Mouse (Mus musculus) layer of hippocampus, postnatal 14 days (tissue): Measurements from ENCODE around the gene Tmco4. TPM values are rescaled to one million over a fixed set of nuclear protein-coding genes. Genes with fewer than 3 reads are reported as not detected.
A peak's percentile ranks its signal among the peaks of the same experiment; 100 is the strongest.
"Not testable (repeated sequence)": the region's sequence is repeated elsewhere in the genome, so short reads cannot be mapped to it uniquely, and the experiment has no call there.

ENCODE experiments used
- DNase-seq, 2 experiments: peaks; one replicate each; pipeline ENCODE4 v3.0.0; 2021 to 2022; ENCODE audit warnings: low spot score in 2 of 2, mixed read lengths in 1 of 2
- total RNA-seq, 2 experiments: library from RNA; stranded (reverse); gene quantifications; 2 replicates each; pipeline ENCODE4 v1.2.3; 2021

Tmco4 gene
- total RNA-seq, 2 experiments from 2014 or later, result 2.1 to 3.0 TPM

- DNase-seq, result no peak
Observed at GRCm38 (mm10) chr4:138972139-138972826, 405 bp upstream of the Tmco4 start.

- DNase-seq, result no peak
Observed at GRCm38 (mm10) chr4:138973719-138974115, 1.0 kb downstream of the Tmco4 start.

DNA sequence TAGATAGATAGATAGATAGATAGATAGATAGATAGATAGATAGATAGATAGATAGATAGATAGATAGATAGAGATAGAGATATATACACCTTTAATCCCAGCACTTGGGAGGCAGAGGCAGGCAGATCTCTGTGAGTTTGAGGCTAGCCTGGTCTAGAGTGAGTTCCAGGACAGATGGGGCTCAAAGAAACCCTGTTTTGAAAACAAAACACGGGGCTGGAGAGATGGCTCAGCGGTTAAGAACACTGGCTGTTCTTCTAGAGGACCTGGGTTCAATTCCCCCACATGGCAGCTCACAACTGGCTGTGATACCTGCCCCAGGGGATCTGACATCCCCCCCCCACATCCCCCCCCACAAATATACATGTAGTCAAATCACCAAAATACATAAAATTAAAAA is 1.9 kb downstream of the Tmco4 start:
- DNase-seq, result not testable (repeated sequence)

GRCm38 (mm10) chr4:138975194-138975593 is 2.5 kb downstream of the Tmco4 start:
- DNase-seq, result no peak

GRCm38 (mm10) chr4:138976046-138976445 is 3.4 kb downstream of the Tmco4 start:
- DNase-seq, result no peak

GRCm38 (mm10) chr4:138980021-138980420 is 7.3 kb downstream of the Tmco4 start:
- DNase-seq, result no peak

DNA sequence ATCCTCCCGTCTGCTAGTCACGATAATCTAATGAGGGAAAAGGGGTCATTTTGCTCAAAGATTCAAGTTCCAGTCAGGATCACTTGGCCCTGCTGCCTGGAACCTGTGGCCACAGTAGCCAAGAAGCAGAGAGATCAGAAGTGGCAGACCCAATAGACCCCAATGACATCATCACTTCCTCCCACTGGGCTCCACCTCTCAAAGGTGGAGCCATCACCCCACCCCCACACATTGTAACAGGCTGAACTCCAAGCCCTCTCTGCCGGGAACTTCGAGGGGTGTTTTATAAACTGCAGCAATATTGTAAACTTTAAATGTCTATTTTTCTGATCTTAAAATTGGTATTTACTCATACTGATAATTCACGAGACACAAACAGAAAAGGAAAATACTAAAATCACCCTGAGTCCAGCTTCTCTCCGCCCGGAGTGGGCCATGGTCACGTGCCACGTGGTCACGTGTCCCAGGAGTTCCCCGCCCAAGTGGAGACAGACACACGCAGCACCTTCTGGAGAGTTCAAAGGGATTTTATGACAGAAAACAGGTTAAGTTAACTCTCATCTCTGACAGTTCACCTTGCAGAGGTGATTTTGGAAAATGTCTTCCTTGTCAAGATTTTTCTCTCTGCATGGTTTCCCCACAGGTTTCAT is 8.2 kb downstream of the Tmco4 start:
- DNase-seq, result no peak

DNA sequence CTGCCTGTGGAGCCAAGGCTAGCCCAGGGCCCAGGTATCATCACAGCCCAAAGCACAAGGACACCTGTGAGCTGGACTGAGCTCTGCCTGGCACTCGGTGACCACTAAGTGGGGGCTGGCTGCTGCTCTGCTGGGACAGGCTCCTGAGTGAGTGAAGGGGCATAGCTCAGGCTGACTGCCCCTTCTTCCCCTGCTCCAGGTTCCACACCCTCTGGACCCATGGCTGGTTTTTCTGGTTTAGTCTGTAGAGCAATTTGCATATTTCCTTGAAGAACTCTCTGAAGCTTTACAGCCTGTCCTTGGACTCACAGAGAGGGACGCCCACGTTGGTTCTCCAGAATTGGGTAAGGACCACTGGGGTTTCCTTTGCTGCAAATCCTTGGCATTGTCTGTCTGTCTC is 10.7 kb downstream of the Tmco4 start:
- no peak for DNase-seq

GRCm38 (mm10) chr4:138984744-138985143 is 12.1 kb downstream of the Tmco4 start:
- DNase-seq, result no peak

DNA sequence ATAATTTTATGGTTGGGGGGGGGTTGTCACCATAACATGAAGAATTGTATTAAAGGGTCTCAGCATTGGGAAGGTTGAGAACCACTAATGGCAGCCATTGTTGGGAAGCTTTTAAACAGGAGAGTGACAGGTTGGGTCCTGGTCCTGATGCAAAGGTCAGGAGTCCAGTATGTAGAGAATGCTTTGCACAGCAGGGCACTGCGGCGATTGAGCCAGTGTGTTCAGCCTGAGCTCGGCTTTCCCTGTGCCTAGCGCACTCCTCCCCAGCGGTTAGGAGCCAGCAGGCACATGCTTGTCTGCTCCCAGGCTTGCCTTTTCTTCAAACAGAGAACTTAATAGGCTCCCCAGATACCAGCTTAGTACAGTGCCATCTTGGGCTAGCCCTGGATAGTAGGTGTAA is 13.6 kb downstream of the Tmco4 start:
- no peak for DNase-seq

- no peak for DNase-seq
Observed at GRCm38 (mm10) chr4:138994389-138994788, 21.7 kb downstream of the Tmco4 start.

GRCm38 (mm10) chr4:138996410-138996809 is 23.7 kb downstream of the Tmco4 start:
- no peak for DNase-seq

- no peak for DNase-seq
Observed at GRCm38 (mm10) chr4:138997121-138997520, 24.4 kb downstream of the Tmco4 start.

DNA sequence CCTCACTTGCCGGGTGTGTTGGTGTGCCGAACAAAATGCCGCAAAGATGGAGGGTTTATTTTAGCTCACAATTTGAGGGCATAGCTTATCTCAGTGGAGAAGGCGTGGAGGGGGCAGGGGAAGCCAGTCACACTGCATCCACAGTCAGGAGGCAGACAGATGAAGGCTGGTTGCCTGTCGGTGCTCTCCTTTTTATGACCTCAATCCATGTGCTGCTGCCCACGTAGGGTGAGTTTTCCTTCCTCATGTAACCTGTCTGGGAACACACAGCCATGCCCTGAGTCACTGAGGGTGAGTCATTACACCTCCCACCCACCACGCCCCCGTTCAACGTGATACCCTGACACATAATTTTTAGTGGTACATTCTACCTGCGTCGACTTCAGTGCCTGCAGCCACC is 25.9 kb downstream of the Tmco4 start:
- DNase-seq, result no peak

DNA sequence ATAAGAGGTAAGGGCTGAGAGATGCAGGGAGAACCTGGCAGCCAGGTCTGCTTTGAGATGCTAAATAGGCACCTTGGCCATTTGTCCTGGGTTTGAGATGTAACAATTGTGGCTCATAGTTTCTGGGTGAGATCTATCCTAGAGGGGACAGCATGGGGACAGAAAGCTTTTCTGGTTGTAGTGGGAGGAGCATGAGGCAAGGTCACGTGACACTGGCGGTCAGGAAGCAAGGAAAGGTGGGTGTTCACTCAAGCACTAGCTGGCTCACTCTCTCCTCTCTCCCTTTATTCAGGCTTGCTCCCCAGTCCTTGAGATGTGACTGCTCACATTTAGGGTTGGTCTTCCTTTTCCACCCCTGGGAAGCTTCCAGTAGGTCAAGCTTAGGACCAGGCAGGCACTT is 28.3 kb downstream of the Tmco4 start:
- no peak for DNase-seq

GRCm38 (mm10) chr4:139001433-139001832 is 28.7 kb downstream of the Tmco4 start:
- peak in 1 of 2 experiments; percentile 37 for DNase-seq

DNA sequence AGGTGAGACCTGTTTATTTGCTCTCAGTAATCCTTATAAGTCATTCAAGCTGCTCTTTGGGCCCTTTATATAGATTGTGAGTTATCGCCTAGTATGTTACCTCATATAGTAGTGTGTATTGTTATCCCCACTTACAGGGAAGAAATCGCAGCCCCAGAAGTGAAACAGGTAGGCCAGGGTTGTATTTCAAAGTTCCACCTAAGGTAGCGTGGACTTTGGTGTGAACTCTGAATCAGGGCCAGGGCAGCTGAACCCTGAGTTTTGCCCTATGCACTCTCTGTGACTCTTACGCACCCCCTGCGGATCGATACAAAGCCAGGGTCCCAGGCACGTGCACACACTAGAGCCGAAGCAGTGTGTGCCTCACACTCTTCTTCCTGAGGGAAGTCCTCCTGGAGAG is 31.4 kb downstream of the Tmco4 start:
- DNase-seq, result no peak

GRCm38 (mm10) chr4:139005214-139005613 is 32.5 kb downstream of the Tmco4 start:
- DNase-seq, result no peak

GRCm38 (mm10) chr4:139007353-139007752 is 34.7 kb downstream of the Tmco4 start:
- no peak for DNase-seq

DNA sequence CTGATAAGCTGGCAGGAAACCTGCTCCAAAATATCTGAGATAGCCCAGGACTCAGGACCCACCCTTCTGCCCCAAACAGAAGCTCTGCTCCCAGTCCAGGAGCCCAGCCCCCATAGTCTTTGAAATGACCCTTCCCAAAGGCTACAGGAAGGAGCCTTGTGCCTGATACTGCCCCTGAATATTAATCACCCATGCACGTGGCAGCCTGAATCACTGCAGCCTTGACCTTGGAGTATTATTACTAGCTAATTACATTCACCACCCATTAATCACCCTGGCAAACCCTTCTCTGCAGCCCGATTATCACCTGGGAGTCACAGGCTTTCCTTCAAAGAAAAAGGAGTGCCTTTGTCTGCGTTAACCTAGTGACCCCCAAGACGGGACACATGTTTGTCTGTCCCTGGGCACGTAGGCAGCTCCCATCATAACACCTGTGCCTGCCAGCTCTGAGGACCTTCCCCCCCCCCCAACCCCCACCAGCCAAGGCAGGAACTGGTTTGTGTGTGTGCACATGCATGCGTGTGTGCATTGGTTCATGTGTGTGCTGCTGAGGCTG is 35.4 kb downstream of the Tmco4 start:
- DNase-seq, result no peak

DNA sequence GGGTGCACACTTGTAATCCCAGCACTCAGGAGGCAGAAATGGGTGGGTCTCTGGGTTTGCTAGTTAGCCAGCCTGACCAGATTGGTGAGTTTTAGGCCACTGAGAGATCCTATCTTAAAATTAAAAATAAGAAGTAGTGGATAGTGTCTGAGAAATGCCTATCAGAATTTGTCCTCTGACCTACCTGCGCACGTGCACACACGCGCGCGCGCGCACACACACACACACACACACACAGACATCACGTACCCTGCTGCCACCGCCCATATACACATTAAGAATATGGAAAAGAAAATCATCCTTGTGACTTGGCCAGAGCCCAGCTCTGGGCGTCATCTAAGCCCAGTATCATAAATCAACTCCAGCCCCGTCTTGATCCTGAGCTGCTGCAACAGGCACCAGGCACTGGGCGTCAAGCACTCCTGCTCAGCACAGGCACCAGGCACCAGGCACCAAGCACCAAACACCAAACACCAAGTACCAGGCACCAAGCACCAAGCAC is 38.6 kb downstream of the Tmco4 start:
- no peak for DNase-seq

GRCm38 (mm10) chr4:139013281-139013680 is 40.6 kb downstream of the Tmco4 start:
- no peak for DNase-seq
